Mouse (Mus musculus) thymus, postnatal 10 days (tissue): ENCODE measurements around the gene Rps27.
A peak's percentile ranks its signal among the peaks of the same experiment; 100 is the strongest.
"Not testable (repeated sequence)": the region's sequence is repeated elsewhere in the genome, so short reads cannot be mapped to it uniquely, and the experiment has no call there.

Source experiments
- DNase-seq, 2 experiments: peaks; one replicate each; pipeline ENCODE4 v3.0.0; 2021; ENCODE audit warnings: low spot score in 2 of 2

The Rps27 gene

GRCm38 (mm10) chr3:90213377-90213866, at the start of gene Rps27, which contains the start of gene Rab13:
Gene Rps27 (minus strand): TSS chr3:90213651.
Gene Rab13 (plus strand): TSS chr3:90213695.
- peak; percentile 84 to 86 for DNase-seq

- no peak for DNase-seq
Measured at GRCm38 (mm10) chr3:90258521-90258920, 45.1 kb upstream of the Rps27 start.

DNA sequence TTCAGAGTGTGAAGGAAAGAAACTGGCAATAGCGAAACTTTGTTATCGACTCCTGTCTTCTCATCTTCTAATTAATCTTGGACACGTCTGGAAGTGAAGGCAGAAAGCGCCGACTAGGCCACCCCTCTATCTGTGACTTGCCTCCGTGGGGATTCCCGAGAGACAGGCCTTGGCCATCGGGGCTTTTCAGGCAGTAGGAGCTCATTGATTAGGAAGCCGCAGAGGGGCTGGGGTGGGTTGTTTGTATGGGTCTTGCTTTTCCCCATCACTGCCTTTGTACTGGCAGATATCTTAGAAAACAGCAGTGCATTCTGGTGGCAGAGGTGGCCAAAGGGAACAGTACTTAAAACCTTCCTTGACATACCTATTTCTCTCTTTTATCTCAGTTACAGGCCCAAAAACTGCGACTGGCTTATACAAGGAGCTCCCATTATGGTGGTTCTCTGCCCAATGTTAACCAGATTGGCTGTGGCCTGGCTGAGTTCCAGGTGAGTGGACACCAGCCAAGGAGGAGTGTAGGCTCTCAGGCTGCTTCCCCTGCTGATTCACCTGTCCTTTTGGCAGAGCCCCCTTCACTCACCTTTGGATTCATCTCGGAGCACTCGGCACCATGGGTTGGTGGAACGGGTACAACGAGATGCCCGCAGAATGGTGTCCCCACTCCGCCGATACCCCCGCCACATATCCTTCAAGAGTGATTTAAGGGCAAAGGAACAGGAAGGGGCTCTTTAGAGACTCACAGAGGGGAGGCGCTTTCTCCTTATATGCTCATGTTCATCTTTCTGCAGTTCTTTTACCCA, 43.5 kb upstream of the Rps27 start:
- DNase-seq: no peak

DNA sequence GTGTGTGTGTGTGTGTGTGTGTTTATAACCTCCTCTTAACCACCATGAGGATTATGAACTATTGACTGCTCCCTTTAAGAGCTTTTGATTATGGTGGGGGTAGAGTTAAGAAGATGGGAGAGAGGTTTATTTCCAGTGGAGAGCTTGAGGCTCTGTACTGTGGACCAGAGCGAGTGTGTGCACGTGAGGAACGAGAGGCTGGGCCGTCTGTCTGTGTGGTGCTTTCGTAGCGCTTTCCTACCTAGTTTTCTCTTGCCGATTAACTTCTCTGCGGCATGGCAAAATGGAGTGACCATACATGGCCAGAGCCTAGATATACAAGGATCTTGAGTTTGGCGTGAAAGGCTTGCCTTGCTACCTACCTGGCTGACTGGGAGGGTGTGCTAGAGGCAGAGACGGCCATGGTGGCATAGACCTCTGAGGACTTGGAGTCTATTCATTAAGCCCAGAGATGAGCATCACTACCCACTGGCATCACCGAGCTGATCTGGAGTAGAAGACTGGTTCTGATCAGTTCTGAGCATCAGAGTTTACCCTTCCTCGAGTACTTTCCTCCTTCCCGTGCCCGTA, 42.4 kb upstream of the Rps27 start:
- no peak for DNase-seq

DNA sequence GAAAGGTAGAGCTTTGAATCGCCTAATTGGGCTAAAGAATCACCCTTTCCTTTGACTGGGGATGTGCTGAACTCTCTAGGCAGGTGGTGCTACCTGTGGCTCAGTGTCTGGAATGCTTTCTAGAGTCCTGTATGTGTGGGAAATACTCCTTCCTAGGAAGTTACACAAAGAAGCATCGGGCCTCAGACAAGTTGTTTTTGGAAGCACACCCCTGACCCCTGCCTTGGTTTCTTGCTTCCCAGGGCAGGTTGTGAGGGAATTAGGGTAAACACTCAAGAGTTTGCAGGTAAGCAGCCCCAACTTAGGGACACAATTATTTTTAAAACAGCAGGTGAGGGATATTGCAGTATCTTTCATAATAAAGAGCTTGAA, 41.7 kb upstream of the Rps27 start:
- no peak for DNase-seq

GRCm38 (mm10) chr3:90254419-90255193, 41.2 kb upstream of the Rps27 start:
- peak in 1 of 2 experiments; percentile 22 for DNase-seq

GRCm38 (mm10) chr3:90253653-90254418, 40.4 kb upstream of the Rps27 start, which contains the start of gene Crtc2:
Gene Crtc2 (plus strand): TSS chr3:90254163.
- peak; percentile 88 to 89 for DNase-seq

DNA sequence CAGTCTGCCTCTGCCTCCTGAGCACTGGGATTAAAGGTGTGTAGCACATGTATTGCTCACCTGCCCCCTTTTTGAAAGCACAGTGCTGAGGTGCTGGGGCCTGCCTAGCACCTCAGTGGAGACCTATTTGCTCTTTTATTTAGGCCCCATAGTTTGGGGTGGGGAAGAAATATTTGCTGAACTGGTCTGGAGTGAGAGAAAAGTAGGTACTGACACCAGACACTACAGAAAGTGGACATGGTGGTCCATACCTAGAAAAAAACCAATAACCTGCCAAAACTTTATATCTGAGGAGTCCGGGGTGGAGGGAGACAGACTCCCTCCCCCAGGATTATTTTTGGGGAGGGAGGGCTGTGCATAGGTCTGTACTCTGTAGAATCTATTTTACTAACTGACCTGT, 39.7 kb upstream of the Rps27 start:
- DNase-seq: not testable (repeated sequence)

DNA sequence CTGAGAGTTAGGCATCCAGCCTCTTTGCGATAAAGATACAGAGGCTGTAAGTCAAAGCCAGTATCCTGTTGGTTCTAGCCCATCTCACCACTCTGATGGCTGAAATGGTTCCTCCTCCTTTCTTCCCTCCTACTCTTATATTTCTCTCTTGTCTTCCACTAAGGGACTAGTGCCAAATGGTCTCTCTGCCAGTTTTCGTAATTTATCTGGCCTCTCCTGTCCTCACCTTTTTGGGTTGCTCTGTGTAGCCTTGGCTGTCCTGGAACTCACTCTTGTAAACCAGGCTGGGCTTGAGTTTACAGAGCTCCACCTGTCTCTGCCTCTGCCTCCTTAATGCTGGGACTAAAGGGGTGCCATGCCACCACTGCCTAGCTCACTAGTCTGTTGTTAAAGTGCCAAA, 39.2 kb upstream of the Rps27 start:
- DNase-seq: not testable (repeated sequence)

DNA sequence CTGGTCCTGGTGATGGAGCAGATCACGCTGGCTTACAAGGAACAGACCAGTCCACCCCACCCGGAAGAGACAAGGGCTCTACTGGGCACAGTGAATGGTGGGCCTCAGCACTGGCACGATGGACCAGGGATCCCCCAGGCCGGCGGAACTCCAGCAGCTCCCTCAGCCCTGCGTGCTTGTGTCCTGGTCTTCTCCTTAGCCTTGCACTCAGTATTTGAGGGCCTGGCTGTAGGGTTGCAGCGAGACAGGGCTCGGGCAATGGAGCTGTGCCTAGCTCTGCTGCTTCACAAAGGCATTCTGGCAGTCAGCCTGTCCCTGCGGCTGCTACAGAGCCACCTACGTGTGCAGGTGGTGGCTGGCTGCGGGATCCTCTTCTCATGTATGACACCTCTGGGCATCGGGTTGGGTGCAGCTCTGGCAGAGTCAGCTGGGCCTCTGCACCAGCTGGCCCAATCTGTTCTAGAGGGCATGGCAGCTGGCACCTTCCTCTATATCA, 38.3 kb upstream of the Rps27 start:
- DNase-seq: not testable (repeated sequence)

DNA sequence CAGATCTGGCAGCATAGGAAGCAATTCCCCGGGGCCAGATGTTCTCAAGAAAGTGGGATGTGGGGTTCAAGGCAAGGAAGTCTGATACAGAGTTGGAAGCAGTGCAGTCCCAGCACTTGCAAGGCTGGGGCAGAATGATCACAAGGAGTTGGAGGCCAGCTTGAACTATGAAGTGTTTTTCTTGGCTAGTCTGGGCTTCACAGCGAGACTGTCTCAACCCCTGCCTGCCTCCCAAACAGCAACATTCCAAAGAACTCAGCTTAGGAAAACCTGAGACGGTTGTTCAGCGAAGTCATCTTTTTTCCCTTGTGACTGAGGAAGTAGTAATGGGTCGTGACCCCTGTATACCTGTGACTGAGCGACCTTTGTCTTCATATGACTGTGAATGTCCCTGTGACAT, 37.3 kb upstream of the Rps27 start:
- no peak for DNase-seq

DNA sequence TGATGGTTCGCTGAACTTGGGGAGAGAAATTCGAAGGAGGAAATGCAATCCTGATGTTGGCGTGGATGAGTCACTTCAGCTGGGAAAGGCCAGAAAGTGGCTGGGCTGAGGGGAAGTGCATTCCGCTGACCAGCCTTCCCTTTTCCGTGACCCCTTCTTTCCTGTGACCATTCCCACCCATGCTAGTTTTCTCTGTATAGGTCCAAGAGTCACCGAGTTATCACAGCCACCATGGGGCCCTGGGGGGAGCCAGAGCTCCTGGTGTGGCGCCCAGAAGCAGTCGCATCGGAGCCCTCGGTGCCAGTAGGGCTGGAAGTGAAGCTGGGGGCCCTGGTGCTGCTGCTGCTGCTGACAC, 35.3 kb upstream of the Rps27 start:
- DNase-seq: peak; percentile 22 to 23

DNA sequence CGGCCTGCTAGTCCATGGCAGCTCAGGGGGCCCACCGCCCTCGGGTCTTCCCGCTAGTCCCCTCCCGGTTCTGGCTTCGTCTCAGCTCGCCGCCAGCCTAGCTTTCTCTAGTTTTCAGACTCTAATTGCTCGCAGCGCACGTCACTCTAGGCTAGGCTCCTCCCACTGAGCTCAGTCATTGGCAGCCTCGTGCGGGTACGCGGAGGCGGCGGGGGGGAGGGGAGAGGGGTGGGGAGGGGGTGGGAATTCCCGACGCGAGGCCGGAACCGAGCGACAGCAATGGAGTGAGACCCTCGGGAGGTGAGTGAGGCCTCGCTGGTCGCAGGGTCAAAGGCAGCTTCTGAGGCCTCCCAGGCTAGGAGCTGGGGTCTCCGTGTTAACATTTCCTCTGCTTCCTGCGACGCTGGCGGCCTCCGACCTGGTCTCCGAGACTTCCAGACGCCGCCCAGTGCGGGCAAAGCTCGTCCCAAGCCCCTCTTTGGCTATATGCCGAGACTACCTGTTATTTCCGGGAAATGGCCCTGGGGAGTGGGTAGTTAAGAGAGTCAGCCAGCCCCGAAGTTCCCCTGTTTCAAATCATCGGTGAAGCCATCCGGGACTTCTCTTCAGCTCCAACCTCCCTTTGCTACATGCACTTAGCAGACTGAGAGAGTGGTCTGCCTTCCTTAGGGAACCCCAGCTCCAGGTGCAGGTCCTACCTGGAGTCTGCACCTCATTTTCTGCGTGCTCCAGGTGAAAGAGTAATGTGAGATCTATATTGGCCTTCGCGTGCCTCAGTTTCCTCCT, 34.7 kb upstream of the Rps27 start, which contains the start of gene Slc39a1:
Slc39a1 (plus strand) TSS at position 213 of the 786 bp plus-strand sequence.
- peak; percentile 89 to 90 for DNase-seq

DNA sequence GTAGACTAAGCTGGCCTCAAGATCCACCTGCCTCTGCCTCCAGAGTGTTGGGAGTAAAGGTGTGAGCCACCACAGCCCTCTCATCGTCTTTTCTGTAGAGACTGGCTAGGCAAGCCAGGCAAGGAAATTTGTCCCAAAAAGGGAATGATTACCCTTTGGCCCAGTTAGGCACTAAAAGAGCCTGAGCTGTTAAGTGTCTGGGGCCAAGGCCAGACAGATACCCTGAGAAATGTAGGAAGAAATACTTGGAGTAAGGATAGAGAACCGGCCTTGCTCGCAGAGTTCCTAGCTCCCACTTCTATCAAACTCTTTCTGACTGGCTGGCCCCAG, 34.1 kb upstream of the Rps27 start:
- peak in 1 of 2 experiments; percentile 18 for DNase-seq

DNA sequence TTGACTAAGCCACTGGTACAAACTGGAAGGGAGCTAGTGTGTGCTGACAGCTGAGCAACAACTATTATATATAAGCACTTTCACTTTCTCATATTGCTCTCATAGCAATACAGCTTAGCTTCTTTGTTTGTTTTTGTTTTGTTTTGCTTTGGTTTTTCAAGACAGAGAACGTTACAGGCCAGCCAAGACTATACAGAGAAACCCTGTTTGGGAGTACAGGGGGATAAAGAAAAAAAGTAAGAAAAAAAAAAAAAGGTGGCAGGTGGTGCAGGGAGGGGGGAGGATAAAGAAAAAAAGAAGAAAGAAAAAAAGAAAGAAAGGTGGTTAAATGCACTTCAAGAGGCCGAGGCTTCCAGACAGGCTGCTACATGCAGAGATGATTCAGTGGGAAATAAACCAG, 32.0 kb upstream of the Rps27 start:
- DNase-seq: no peak

DNA sequence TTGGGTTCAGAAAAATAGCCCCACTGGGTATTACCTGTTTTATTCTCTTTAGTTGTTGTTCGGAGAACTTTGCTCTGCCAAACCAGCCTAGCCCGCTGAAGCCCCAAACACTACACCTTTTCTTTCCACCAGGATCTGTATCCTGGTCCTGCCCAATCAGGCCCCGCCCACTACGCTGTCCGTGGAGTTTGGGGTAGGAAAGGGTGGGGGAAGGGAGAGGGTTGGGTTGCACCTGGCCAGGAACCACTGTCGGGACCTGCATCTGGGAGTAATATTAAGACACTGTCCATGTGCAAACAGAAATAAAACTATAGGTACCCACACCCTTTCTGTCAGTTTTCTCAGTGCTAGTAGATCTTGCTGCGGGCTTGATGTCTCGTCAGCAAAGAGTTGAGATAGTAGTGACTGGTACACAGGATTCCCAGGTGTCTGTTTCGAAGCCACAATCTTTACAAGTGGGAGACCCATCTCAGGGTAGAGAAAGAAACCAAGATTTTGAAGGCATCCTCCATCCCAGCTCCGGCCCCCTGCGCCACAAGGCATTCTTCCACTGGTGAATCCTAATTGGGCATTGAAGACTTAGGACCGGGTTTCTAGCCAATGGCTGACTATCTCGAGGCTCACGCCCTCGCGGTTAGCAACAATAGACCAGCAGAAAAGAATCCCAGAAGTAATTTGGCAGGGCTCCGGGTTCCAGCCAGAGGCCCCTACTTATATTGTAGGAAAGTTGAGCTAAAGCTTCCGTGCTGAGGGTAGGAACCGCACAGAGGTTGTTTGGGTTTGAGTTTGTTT, 29.7 kb upstream of the Rps27 start, which contains the start of gene Creb3l4:
Creb3l4 (minus strand) TSS at position 529 of the 792 bp plus-strand sequence.
- DNase-seq: no peak

DNA sequence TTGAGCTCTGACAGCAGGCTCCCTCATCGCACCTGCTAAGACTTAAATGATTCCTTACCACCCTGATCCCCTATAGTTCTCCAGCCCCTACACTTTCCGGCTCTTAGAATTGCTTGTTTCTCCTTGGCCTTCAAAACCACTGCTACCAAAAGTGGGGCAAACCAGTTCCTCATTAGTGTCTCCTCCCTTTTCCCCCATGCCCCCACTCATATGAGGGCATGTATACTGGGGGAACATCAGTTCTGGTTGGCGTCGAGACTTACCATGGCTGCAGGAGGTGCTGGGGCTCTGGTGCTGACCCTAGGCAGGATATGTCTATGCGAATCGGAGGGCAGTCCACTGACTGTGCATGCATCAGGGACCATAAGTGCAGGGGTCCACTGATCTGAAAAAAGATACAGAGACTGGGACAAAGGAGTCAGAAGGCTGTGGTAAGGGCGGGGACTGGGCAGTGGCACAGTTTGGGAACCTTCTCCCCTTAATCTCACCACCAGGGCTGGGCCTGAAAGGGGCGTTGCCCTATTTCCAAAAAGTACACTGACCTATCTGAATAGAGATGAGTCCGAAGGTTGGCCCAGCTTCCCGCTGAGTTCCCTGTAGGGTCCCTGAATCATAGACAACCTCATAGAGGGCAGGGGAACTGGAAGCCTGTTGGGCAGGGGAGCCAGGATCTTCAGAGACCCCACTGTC, 28.4 kb upstream of the Rps27 start:
- no peak for DNase-seq

DNA sequence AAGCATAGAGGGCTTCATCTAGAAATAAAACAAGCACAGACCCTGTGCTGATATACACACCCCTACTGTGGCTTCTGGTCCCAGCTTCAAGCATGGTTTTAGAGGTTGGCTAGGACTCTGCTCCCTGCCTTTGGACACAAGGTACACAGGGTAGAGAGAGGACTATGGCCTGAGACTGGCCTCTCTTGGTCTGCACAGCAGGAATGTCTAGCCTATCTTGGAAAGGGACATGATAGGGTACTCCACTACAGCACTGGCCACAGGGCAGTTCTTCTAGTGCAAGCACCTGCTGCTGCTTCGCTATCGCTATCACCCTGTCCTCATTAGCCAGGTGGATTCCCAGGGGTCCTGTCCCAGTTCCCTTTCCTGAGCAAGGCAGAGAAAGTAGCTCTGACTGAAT, 27.8 kb upstream of the Rps27 start:
- no peak for DNase-seq
